Mouse (Mus musculus): ENCODE data around the gene Lgsn. TPM values are rescaled to one million over a fixed set of nuclear protein-coding genes. Genes with fewer than 3 reads are reported as not detected.

The Lgsn gene
- polyA plus RNA-seq, 1 experiment = not detected

DNA sequence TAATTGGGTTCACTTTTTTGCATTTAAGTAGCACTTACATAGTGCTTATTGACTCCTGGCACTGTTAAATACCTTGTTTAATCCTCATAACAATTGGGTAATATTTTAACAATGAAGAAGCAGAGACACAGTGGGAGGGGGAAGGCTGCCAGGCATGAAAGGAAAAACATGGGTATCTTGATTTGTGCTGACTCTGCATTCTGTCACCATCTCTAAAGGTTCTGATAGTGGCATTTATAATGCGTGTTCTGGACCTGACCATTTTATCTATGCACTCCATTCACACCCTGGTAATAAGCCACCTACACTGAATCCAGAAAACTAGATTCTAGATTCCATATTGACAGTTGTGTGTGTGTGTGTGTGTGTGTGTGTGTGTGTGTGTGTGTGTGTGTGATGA lies 19.4 kb downstream of the Lgsn start:
- no peak for TF ChIP-seq GATA1 (IDR thresholded peaks at IDR 0.05; ENCODE audit: low read length)

DNA sequence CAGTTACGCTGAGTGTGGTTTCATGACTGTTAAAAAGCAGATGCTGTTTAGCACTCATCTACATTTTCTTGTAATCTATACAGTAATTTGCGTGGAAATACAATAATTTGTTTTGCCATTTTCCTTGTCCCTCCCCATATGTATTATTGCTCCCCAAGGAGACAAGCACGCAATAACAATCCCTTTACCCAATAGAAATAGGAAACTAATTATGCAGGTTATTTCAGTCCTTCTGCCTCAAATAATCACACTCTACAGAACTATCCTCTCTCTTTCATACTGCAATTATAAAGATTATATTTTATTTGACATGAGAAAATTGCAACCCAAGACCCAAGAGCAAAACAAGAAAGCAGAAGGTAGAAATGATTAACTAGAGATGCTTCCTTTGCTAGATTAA lies 20.8 kb downstream of the Lgsn start:
- no peak for TF ChIP-seq GATA1 (IDR thresholded peaks at IDR 0.05; ENCODE audit: low read length)

DNA sequence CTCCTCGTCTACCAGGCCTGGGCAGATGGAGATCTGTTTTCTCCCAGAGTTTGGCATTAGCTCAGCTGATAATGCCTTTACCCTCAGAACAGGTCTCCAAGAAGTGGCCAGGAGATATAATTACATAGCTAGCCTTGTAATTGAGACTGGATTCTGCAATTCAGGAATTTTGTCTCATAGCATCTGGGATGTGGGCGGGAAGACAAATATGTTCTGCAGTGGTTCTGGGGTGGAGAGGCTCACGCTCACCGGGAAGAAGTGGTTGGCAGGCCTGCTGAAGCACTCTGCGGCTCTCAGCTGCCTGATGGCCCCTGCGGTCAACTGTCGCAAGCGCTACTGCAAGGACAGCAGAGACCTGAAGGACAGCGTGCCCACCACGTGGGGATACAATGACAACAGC lies 27.6 kb downstream of the Lgsn start:
- no peak for TF ChIP-seq GATA1 (IDR thresholded peaks at IDR 0.05; ENCODE audit: low read length)

DNA sequence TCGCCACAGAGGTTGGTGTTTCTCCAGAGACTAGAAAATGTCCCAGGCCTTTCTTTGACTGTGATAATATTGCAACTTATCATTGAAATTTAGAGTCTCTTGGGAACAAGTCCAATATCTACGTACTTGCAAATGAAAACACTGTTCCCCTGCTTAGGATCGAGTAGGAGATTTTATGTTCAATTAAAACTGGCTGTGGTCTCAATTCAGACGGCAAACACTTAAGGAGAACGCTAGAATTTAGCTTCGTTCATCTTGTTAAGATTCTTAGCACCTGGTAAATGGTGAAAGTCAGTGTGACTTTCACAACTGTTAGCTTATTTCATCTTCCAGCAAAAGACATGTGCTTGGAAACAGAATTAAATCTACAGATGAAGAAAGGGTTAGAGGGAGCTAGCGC lies 29.1 kb downstream of the Lgsn start:
- no peak for TF ChIP-seq GATA1 (IDR thresholded peaks at IDR 0.05; ENCODE audit: low read length)

DNA sequence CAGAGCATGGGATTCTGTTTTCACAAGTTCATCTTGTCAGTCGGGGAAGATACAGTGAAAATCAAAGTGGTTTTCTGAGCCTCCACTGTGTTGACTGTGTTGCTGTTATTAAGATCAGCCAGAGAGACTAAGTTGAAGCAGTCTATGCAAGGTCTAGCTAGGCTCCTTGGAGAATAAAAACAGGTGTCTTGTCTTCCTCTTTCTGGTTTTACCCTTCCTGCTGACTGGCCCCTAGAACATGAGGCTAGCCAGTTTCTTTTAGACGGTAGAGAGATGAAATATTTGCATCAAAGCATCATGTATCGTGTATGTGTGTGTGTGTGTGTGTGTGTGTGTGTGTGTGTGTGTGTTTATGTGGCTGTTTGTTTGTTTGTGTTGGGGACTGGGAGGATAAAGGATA lies 29.6 kb downstream of the Lgsn start:
- no peak for TF ChIP-seq GATA1 (IDR thresholded peaks at IDR 0.05; ENCODE audit: low read length)

DNA sequence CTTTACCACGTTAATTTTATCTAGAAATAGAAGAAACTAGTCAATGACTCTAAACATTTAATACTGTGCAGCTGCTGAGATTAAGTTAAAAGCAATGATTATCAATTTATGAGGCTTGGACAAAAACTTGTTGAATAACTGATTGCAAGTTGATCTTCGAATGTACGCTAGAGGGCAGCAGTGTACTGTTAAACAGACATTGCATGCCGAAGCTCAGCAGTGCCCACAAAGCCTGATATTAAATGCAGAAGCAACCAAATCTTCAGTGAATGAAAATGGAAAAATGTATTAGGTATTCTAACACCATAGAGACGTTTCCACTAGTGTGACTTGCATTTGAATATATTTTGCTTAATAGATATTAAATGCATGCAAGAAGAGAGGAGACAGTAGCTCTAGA lies 33.9 kb downstream of the Lgsn start:
- TF ChIP-seq GATA1 (IDR thresholded peaks at IDR 0.05; ENCODE audit: low read length) = no peak

DNA sequence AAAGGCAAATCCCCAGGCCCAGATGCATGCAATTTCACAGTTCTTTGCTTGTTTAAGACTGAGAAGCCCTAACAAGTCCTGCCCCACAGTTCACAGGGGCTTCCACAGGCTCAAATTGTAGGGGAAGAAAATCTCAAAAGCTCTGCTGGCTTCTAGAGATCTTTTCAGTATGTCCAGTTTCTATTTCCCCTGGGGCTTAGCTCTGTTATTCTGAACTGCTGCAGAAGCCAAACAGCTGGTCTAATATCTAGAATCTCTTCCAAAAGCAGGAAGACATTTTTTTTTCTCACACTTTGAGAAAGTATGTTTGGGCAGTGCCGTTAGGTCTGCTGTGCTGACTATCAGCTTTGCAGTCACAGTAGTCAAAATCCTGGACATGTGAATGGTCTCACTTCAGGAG lies 38.6 kb downstream of the Lgsn start:
- TF ChIP-seq GATA1 (IDR thresholded peaks at IDR 0.05; ENCODE audit: low read length) = no peak

DNA sequence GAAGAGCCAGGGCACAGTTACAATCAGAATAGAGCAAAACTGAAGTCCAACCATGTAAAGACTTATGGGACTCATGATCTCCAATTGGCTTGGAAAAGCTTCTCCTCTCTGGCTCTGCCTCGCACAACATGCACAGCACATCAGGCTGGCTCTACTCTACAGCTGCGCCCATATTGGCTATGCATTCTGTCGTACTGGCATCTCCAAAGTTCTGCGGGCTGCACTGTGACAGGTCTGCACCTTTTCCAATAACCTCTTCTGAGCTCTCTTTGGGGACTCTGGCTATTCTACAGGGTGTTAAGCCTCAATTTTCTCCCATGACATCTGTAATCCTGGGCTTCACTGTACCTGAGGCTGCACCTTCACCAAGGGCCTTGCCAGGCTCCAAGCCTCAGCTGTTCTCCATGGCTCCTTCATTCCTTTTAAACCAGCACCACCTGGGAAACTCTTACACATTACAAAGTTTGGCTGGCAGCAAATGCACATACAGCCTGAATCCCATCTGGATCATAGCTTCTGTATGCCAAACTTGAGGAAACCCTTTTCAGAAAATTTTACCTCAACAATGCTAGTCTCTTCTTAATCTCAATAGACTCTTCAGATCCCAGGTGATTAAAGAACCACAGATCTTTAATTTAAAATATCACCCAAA lies 44.5 kb downstream of the Lgsn start:
- TF ChIP-seq GATA1 (IDR thresholded peaks at IDR 0.05; ENCODE audit: low read length) = no peak

DNA sequence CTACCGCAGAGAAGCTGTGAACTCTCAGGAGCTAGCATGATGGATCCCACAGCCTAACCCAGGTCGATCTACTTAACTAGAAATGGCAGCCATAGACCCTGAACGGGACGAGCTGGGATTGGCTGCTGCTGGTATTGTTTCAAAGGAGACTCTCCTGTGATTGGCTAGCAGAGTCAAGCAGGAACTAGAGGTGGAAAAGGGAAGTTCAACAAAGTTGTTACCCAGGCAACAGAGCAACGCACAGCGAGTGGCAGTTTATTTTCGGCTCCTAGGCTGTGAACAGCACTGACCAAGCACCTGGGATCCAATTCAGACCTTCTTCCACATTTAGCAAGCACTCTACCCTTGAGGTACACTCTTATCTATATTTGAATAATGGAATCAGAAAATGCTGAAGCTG lies 46.4 kb downstream of the Lgsn start, which contains the start of the genes 4931428L18Rik and Pih1d3:
TSS of gene 4931428L18Rik (minus strand) at position 121 of the 400 bp plus-strand sequence.
TSS of gene Pih1d3 (plus strand) at position 275 of the 400 bp plus-strand sequence.
- TF ChIP-seq GATA1 (IDR thresholded peaks at IDR 0.05; ENCODE audit: low read length) = no peak

DNA sequence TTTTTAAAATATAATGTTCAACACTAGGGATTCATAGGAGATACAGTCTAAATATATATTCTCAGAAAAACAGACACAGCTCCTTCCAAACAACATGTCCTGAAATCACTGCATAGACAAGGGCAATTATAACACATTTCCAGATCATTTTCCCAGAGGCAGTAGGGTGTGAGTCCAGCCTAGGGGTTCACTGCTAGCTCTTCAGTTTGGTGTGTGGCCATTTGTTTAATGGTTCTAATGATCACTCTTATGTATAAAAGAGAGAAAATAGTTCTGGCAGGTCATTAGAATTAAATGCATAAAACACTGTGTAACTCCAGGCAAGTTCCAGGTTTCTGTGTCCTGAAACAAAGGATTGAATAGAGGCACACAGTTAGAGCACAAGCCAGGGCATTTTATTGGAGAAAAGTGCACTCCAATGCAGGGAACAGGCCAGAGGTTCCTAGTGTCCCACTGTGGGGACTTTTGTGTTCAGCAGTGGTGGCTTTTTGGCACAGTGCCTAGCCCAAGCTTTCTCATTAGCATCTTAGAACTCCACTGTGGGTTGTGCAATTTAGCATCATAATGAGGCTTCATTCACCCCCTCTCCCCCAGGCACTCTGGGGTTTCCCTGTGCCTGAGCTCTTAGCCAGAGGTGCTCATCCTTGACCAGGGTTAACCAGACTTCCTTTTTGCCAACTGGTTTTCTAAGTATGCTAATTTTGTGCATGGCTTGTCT lies 57.3 kb downstream of the Lgsn start:
- TF ChIP-seq GATA1 (IDR thresholded peaks at IDR 0.05; ENCODE audit: low read length) = no peak

Other genes with a start within 250 kb of the Lgsn start
- not detected in 2 replicates for gene AC153137.1, start 198.4 kb upstream of the Lgsn start, polyA plus RNA-seq (2012)
- not detected in 2 replicates for gene 4931428L18Rik, start 46.3 kb downstream of the Lgsn start, polyA plus RNA-seq (2012)
- gene Pih1d3, start 46.4 kb downstream of the Lgsn start, polyA plus RNA-seq (2012) = not detected in 2 replicates